Mouse (Mus musculus) ovary, postnatal 10 days (tissue): ENCODE data around the gene Hsd3b7.
"Not testable (repeated sequence)": the region's sequence is repeated elsewhere in the genome, so short reads cannot be mapped to it uniquely, and the experiment has no call there.

Experiments
- DNase-seq: peaks from one replicate; pipeline ENCODE4 v3.0.0; 2022; ENCODE audit warnings: low spot score

Gene Hsd3b7

DNA sequence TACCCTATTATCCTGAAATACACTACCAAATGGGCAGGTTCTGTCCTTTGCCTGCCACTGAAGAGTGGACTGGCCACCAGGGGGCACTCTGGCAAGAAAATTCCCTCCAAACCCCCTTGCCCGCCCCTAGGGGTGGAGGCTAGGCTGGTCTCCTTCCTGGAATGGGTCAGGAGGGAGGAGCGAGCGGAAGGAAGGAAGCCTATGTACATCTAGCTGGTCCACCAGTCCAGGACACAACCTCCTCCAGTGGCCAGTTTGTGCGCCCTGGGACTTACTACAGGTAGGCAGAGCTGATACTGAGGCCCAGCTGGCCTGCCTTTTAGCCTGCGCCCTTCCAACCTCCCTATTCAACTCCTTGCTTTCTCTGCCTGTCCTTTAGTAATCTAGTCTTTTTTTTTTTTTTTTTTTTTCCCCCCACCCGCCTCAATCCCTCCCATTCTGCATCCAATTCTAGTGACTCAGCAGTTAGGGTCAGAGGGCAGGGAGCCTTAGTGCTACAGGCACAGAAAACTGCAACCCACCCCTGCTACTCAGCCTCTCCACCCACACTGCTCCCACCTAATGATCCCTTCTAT is at the start of gene Hsd3b7:
Gene Hsd3b7 (plus strand): TSS at position 170 of the 575 bp plus-strand sequence.
- DNase-seq: peak; percentile 84

DNA sequence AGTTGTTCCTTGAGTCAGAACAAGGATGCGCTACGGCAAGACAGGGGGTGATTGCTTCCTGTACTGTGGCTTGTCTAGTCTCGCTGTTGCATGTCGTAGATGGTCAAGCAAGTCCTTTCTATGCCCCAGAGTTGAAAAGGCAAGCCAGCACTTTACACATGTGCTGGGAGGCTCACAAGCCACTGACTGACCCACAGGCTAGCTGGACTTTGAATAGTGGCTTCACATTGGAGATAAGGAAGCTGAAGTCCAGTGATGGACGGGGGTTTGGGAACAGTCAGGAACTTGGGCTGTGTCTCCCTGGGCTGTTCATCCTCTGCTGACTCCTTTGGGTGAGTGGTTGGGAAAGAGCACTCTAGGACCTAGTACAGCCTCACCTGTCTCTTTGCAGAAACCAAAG is 48.8 kb upstream of the Hsd3b7 start:
- DNase-seq: no peak

DNA sequence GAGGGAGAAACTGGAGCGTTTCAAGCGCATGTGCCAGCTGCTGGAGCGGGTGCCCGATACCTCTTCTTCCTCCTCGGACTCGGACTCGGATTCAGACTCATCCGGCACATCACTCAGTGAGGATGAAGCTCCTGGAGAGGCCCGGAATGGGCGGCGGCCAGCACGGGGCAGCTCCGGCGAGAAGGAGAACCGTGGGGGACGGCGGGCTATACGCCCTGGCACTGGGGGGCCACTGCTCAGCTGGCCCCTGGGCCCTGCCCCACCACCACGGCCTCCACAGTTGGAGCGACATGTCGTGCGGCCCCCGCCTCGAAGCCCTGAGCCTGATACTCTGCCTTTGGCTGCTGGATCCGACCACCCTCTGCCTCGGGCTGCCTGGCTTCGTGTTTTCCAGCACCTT is 48.3 kb upstream of the Hsd3b7 start:
- no peak for DNase-seq

DNA sequence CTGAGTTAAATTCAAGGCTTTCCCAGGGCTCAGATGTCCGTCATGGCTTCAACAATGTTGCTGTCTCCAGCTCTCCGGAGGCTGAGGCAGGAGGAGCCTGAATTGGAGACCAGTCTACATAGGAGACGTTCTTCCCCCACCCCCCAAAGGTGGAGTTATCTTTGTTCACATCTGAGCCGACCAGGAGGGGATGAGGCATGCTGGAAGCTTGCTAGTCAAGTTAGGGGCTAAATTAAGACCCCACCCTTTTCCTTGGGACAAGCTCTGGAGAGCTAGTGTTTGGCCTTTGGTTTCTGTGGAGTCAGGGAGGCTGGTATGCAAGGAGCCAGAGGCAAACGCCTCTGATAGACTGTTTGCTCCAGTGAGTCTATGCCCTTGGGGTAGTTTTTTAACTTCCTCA is 47.2 kb upstream of the Hsd3b7 start:
- DNase-seq: no peak

DNA sequence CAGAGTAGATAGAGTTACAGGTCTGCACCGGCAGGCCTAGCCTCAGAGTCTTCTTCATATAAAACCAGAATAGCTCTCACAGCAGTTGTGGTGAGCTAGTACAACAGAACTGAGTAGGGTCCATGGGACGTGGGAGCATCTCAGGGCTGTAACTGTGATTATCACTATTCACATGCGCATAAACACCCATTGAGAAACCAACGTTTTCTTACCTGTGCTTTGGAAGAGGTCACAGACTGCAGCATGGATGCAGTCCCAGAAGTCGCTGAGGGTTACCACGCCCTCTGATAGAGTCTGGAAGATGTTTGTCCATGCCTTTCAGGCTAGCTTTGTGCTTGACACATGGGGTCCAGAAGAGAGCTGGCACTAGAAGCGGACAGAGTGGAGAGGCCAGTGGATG is 46.7 kb upstream of the Hsd3b7 start:
- no peak for DNase-seq

DNA sequence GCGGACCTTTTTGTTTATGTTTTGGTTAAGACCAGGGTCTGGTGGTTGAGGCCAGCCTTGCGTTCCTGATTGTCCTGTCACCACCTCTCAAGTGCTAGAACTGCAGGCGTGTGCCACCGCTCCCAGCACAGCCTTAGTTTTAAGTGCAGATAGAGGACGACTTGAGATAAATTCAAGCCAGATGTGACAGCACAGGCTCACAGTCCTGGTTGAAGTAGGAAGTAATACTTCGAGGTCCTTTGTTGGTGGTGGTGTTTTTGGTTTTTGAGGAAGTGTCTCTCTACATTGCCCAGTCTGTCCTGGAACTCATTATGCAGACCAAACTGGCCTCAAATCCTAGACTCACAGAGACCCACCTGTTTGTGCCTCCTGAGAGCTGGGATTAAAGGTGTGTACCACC is 40.7 kb upstream of the Hsd3b7 start:
- no peak for DNase-seq

DNA sequence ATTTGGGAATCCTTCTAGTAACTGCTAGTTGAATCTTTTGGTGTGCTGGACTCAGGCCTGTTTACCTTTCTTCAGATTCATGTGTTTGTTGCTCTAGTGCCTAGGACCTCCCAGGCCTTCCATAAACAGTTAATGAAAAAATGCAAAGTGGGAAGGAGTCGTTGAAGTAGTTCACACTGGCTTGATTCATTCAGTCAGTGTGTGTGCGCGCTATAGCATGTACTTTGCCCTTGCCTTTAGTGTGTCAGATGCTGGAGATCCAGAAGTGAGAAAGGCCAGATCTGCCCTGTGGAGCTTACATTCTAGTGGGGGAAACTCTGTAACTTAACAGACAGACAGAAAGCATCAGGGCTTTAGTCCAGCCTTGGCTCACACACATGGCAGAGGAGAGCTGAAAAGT is 39.9 kb upstream of the Hsd3b7 start:
- no peak for DNase-seq

DNA sequence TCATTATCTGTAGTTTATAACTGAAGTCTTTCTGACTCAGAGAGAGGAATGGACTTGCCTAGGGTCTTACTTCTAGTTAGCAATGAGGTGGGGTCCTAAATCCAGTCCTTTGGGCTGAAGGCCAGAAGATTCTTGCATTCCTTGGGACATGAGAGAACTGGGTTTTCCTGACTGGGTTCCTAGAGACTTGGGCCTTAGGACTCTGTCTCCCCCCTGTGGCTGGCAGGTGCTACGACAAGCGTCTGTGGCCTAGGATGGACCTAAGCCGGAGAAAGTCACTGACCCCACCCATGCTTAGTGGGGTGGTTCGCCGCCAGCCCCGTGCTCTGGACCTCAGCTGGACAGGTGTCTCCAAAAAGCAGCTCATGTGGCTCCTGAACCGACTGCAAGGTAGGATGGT is 39.4 kb upstream of the Hsd3b7 start:
- no peak for DNase-seq

DNA sequence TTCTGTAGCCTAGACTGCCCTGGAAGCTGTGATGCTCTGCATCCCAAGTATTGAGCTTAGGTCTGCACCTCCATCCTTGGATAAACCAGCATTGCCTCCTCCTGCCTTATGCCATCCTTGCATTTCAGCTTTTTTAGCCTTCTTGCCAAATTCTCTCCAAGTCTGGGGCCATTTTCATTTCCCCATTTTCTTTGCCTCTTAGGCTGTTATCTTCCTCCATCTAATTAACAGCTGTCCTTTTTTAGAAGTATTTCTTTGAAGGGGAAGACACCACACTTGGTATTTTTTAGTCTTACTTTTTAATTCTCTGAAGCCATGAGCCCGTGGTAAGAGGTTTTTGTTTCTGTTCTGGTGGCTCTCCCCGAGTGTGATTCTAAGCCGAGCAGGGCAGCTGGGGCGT is 36.8 kb upstream of the Hsd3b7 start:
- DNase-seq: no peak

DNA sequence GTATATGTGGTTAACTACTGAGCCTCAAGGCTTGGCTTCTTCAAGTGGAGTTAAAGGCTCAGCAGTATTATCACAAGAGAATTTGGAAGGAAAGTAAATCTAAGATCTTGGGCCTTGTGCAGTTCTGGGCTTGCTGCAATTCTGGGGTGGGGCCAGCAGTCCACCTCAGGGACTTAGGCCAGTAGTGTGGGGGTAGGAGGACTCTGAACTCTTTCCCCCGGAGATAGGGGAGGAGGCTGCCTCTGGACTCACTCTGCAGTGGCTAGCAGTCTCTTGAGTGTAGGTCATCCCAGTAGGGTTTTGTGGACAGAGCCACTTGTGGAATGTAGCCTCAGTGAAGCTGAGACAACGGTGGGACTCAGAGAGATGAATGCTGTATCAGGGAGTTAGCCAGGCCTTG is 34.6 kb upstream of the Hsd3b7 start:
- no peak for DNase-seq

DNA sequence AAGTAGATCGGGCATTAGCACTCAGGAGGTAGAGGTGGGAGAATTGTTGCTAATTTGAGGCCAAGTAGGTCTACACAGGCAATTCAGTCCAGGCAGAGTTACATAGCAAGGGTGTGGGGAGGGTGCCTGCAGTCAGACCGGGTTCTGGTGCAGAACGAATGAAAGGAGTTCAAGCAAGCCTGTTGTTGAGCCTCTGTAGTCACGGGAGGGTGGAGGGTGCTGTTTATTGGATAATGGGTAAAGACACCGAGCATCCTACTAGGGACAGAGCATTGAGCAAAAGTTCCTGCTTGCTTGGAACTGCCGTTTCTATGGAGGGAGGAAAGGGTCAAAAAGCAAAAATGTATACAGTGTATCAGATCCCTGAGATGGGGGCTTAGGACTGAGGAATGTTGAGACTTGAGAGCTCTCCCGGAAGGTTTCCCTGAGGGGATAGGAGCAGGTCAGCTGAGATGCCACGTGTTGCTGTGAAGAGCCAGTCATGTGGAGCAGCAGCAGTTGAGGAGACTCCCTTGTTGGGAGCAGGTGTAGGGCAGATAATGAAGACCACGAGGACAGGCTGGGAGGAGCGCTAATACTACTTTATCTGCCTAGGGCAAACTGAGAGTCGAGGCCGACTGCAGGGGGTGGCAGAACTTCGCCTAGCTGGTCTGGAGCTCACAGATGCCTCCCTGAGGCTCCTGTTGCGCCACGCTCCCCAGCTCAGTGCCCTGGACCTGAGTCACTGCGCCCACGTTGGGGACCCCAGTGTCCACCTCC is 33.4 kb upstream of the Hsd3b7 start:
- DNase-seq: no peak

DNA sequence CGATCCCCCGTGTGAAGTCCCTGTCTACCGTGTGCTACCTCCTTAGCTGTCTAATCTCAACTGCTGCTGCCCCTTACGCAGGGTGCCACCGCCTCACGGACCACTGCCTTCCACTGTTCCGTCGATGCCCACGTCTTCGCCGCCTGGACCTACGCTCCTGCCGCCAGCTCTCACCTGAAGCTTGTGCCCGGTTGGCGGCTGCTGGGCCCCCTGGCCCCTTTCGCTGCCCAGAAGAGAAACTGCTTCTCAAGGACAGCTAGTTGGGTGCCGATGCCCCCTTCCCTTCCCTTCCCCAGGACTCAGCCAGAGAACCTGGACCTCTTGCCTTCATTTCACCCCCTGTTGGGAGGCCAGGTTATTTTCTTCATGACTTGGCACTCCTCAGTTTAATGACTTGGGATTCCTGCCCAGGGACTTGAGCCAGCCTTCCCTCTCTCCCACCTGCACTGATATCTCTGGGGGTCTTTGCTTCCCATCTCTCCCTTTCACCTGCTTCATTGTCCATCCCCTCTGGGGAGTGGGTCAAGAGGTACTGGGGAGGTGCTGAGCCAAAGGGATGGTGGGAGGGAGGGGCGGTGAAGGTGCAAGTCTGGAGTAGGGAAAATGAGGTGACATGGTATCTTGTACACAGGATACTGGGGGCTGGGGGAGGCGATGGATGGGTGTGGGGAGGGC is 32.6 kb upstream of the Hsd3b7 start:
- no peak for DNase-seq

DNA sequence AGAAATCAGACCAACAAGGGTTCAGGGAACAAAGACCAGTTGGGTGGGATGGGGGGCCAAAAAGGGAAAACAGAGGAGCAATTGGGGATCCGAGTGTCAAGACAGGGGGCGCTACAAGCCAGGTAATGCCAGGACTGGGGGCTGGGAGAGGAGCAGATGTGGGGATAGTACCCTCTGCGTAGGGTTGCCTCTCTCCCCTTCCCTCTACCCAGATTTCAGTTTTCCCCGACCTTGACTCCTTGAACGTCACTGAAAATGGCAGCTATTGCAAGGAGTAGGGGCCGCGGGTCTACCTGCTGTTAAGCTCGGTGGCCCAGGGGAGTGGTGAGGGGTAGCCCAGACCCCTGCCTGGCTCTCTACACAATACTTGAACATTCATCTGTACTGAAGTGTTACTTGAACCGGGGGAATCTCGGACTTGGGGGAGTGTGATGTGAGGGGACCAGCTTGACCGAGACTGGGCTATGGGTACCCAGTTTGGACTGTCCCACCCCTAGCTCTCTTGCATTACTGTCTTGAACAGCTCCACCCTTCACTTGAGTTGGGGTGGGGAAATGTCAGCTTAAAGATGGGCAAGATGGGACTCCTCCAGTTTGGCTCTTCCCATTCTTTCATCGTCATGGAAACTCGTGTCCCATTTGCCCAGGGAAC is 31.9 kb upstream of the Hsd3b7 start:
- DNase-seq: no peak

DNA sequence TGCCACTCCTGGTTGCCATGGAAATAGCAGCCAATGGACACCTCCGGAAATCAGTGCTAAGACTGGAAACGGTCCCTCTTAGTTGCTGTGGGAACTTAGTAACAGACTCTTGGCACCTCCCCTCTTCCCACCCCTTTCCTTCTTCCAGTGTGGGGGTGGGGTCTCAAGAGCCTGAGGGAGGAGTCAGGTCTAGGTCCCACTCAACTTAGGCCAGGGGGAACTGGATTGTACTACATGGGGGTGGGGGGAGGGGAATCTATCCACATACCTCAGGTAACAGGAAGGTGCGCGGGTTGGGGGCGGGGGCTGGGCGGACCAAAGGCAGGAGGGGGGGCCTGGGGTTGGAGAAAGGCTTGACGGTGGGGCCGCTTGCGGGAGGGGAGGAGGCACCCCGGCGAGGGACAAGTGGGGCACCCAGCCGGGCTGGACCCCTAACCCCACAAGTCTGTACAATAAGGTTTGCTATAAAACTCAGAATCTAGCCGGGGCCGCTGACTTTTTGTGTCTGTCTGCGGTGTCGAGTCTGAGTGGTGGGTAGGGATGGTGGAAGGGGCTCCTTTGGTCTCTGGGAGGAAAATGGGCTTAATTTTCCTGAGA is 31.3 kb upstream of the Hsd3b7 start:
- peak; percentile 93 for DNase-seq

DNA sequence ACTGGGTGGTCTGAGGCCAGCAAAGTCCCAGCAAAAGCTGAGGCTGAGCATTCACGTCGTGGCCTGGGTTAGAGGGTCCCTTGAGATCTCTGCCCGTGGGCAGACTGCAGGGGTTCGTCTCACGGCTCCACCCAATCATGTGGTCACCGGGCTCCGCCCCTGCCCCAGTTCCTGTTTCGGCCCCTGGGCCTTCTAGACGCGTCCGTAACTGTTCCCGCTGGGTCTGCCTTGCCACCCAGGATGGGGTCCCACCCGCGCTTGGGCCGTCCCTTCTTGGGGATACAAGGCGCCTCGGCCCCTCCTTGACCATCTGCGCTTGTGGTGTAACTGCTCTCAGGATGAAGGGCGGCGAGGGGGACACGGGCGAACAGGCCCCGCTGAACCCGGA is 30.8 kb upstream of the Hsd3b7 start, which contains the start of gene Orai3:
Gene Orai3 (plus strand): TSS at position 165 of the 388 bp plus-strand sequence.
- peak; percentile 90 for DNase-seq

DNA sequence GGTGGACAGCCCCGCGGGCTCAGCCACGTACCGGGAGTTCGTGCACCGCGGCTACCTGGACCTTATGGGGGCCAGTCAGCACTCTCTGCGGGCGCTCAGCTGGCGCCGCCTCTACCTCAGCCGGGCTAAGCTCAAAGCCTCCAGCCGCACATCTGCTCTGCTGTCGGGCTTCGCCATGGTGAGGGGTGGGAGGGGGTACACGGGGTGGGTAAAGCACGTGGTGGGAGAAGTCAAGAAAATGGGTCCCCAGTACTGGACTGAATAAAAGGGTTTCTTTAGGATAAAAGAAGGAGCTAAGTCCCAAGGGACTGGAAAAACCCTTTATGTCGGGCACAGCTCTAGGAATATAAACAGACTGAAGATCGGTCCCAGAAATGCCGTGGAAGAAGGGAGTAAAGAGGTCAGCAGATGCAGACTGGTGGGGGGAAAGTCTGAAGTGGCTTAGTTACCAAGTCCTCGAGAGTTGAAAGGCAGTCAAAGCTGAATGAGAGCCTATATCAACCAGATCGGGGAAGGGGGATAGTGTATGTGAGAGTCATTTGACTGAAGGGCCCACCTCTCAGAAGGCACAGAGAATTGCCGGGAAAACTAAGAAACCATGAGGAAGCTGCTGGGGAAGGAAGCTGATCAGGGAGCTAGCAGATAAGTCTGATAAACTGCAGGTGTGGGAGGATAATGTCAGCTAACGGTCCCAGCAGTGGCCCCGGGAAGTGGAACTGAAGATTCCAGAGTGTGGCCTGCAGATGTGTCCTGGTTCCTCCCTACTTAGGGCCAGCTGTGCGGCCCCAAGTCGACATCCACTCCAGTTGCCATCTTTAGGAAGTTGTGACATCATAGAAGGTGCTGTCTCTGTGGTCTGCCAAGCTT is 30.1 kb upstream of the Hsd3b7 start:
- no peak for DNase-seq

DNA sequence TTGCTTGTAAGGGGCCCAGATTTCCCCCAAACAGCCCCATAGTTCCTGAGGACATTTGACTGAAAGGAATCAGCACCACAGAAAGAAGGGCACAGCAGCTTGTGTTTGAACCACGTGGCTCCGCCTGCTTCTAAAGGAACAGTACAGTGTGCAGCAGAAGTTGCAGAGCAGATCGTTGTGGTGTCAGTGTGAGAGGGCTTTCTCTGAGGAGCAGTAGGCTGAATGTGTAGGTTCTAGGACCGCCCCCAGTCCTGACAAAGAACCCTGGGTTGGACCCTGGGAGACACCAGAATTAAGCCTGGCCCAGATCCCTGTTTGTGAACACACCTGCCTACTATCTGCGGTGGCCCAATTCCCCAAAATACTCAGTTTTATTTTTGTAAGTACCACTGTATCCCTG is 29.1 kb upstream of the Hsd3b7 start:
- DNase-seq: no peak

DNA sequence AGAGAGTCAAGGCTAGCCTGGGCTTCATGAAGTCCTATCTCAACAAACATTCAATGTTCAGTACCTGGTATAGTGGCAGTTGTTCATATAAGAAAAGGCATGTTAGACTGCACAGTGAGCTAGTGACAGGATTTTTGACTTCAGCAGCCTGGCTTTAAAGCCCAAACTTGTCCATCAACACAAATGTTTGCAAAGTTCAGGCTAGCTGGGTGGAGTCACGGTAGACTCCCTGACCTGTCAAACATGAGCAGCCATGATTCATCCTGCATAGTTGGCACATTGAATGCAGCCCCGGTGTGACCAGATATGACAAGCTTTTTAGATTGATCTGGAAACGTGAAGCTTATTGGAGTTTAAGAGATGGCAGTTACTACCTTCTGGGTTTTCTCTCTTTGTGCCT is 28.3 kb upstream of the Hsd3b7 start:
- no peak for DNase-seq

DNA sequence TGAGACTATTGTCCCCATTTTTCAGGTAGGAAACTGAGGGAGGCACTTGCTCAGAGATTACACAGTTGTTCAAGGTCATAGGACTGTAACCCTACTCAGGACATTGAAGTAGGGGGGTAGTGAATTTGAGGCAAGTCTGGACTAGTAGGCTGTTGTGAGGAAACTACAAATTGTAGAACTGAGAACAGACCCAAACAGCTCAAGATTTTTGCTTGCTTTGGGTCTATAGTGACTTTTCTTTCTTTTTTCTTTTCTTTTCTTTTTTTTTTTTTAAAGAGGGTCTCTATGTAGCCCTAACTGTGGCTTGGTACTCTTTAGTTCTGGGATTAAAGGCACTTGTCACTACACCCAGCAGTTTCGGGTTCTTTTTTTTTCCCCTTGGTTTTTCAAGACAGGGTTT is 27.8 kb upstream of the Hsd3b7 start:
- no peak for DNase-seq

DNA sequence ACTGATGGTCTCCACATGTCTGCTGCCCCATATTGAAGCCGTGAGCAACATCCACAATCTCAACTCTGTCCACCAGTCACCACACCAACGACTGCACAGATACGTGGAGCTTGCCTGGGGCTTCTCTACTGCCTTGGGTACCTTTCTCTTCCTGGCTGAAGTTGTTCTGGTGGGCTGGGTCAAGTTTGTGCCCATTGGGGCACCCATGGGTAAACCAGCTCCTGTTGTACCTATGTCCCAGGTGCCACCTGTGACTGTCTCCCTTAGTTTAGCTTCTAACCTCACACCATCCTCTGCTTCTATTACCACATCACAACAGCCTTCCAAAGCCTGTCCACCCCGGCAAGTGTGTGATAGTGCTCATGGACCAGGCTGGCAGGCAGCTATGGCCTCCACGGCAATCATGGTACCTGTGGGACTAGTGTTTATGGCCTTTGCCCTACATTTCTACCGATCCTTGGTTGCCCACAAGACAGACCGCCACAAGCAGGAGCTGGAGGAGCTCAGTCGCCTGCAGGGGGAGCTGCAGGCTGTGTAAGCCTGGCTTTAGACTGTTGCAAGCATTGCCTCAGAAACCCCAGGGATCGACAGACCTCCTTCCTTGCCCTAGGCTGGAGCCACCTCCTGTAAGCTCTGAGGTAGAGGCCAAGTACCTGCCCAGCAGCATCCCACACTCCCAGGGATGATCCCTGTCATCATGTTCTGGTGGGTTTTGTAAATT is 26.6 kb upstream of the Hsd3b7 start:
- no peak for DNase-seq

DNA sequence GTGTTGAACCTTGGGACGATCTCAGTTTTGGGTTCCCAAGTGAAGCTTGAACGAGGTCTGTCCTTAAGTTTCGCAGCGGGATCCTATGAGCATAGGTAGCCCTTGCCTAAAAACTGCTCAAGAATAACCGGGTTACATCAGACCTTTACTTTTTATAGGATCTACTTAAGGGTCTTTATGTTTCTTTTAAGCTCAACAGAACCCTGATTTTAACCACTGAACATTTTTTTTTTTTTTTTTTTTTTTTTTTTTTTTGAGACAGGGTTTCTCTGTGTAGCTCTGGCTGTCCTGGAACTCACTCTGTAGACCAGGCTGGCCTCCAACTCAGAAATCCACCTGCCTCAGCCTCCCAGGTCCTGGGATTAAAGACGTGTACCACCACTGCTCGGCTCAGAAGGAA is 24.6 kb upstream of the Hsd3b7 start:
- DNase-seq: not testable (repeated sequence)
